Mouse (Mus musculus): ENCODE results near the gene Gtsf1.
A peak's percentile ranks its signal among the peaks of the same experiment; 100 is the strongest.

Gene Gtsf1

DNA sequence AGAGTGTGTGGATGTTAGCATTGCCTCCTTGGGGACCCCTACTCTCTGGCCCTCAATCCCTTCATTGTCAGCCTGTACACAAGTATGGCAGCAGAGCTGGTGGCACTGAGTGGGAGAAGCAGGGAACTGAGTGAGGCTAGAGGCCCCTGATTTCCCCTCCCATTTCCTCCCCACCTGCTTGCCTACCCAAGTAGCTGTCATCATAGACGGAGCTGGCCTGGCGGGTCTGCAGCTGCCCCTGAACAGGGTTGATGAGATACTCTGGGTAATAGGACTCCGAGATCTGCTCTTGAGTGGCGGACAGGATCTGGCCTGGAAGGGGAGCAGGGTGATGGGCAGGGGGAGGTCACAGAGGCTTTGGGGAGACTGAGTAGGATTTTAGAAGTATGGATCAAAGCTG is 74.1 kb downstream of the Gtsf1 start:
- DNase-seq: no peak

DNA sequence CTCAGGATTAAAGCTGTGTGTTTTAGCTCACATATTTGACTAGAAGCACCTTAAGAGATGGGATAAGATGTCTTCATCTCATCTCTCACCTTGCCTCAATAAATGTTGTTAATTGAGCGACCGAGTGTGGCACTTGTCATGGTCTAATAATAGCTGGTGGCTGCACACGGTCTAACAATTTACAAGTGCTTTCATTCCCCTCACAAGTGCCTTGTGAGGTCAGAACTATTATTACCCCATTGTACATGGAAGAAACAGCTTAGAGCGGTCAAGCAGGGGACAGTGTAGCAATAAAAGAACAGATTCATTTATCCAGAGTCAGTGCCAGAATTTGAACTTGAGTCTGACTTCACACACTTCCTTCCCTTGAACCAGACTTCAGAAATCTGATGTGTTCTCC is 74.8 kb downstream of the Gtsf1 start:
- DNase-seq: no peak

GRCm38 (mm10) chr15:103354690-103355089 is 75.6 kb downstream of the Gtsf1 start:
- no peak for DNase-seq

DNA sequence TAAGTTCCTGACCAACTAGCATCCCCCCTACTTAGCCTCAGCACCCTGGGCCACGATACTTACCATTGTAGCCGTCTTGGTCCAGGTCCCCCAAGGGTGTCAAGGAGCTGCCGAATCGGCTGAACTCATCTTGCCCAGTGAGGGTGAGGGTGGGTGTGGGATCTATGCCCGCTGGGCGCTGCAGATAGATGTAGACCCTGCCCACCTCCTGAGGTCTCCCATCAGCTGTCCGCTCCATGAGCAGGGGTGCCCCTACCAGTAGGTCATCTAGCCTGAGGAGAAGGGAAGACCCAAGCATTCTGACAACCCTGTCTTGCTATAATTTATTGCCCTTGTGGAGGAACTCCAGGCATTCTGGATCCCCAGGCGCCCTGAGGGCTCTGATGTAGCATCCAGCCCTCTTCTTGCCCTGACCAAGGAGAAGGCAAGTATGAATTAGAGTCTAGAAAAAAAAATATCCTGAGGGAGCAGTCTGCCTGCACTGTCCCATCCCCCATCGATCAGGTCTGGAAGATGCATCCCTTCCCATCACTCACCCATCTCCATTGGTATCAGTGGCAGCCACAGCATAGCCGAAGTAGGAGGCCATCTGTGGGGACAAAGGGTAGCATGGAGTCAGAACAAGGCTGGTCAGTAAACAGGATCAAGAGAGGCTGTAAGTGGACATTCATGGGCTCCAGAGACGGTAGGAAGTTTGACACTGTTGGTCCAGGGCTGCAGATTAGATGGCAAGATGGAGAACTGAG is 76.6 kb downstream of the Gtsf1 start:
- no peak for DNase-seq

DNA sequence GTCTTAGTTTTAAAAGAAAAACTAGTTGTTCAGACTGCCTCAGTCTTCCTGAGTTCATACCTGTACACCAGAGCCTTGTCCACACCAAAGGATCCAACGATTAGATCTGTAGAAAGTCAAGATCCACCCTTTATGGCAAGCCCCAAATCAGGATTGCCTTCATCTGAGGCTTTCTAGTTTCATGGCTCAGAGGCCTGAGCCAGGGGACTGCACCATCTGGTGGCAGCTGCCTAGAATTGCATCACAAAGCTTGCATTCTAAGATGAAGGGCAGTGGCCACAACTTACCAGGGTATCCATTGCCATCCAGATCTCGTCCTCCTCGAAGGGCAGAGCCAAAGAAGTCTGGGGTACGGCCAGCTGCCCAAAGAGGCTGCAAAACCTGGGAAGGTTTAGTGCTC is 77.4 kb downstream of the Gtsf1 start:
- DNase-seq: peak; percentile 36 to 78

Measured in kidney, postnatal 36 days (tissue).